ENCODE assay signal across 13 mouse cellular contexts in genomic region chr8:8239489-8239888, GRCm38 (mm10).
DNase-seq lines count a peak whose midpoint lies in the region; ATAC-seq and TF ChIP-seq lines count a peak whose summit lies in the region.
"Had no signal": no experiment of that assay in that cellular context is flagged by ENCODE, and none has a peak within 500 bp of the region (broad histone marks: within the 10 kb centered on the region; RNA-seq: fewer than 3 reads in every experiment).

No protein-coding gene starts in this region.

- TF ChIP-seq CTCF in cerebellum, adult 2 months (IDR thresholded peaks at IDR 0.05; ENCODE audit: borderline replicate concordance, insufficient read depth, low read depth, low read length), result no peak

- H3K27ac ChIP-seq in kidney, embryonic 15.5 days, result no peak overlapping the region
- no peak overlapping the region for H3K27ac ChIP-seq in embryonic facial prominence, embryonic 14.5 days (replicated peaks; ENCODE audit: low read depth, low read length)
- no peak overlapping the region for H3K27ac ChIP-seq in hindbrain, embryonic 14.5 days
- no peak overlapping the region for H3K27ac ChIP-seq in cerebellum, adult 2 months (ENCODE audit: insufficient read depth, low read length)
- H3K27ac ChIP-seq: embryonic facial prominence, embryonic 12.5 days; liver, embryonic 15.5 days had no signal

- WGBS in kidney, embryonic 15.5 days, result 71% methylated on average over 12 of the region's 12 CpGs
- WGBS in embryonic facial prominence, embryonic 14.5 days, result 49% methylated on average over 12 of the region's 12 CpGs
- 54% methylated on average over 12 of the region's 12 CpGs for WGBS in hindbrain, embryonic 14.5 days
- WGBS in cerebellum, adult 2 months, result 31% methylated on average over 12 of the region's 12 CpGs

- 0 out of 2 replicates have a peak overlapping the region, but pooled peaks have one; percentile 9 for H3K4me2 ChIP-seq in kidney, embryonic 15.5 days
- no peak overlapping the region; the same call in 1 of the 2 replicates for H3K4me2 ChIP-seq in embryonic facial prominence, embryonic 14.5 days (ENCODE audit: low read depth, low read length)
- H3K4me2 ChIP-seq in hindbrain, embryonic 14.5 days (replicated peaks), result peak overlapping the region; percentile 21
- H3K4me2 ChIP-seq: embryonic facial prominence, embryonic 12.5 days; liver, embryonic 15.5 days had no signal

- no peaks in the 10 kb centered on the region for H3K27me3 ChIP-seq in kidney, embryonic 15.5 days
- H3K27me3 ChIP-seq in embryonic facial prominence, embryonic 14.5 days (replicated peaks; ENCODE audit: control insufficient read depth, insufficient read depth, low read length), result no peaks in the 10 kb centered on the region
- no peaks in the 10 kb centered on the region for H3K27me3 ChIP-seq in hindbrain, embryonic 14.5 days (ENCODE audit: control insufficient read depth, insufficient read depth, low read length)
- no peaks in the 10 kb centered on the region for H3K27me3 ChIP-seq in cerebellum, adult 2 months (ENCODE audit: control insufficient read depth, insufficient read depth, low read length)
- H3K27me3 ChIP-seq: CH12.LX; embryonic facial prominence, embryonic 12.5 days; liver, embryonic 15.5 days had no signal

- H3K4me3 ChIP-seq in kidney, embryonic 15.5 days (replicated peaks), result no peak overlapping the region
- H3K4me3 ChIP-seq in embryonic facial prominence, embryonic 14.5 days (ENCODE audit: low read depth, low read length), result no peak overlapping the region
- no peak overlapping the region for H3K4me3 ChIP-seq in hindbrain, embryonic 14.5 days (replicated peaks; ENCODE audit: low read length)
- no peak overlapping the region for H3K4me3 ChIP-seq in cerebellum, adult 2 months (replicated peaks; ENCODE audit: insufficient read depth, low read depth, low read length)
- H3K4me3 ChIP-seq: embryonic facial prominence, embryonic 12.5 days; liver, embryonic 15.5 days had no signal

- TF ChIP-seq POLR2A in cerebellum, adult 2 months (IDR thresholded peaks at IDR 0.05; ENCODE audit: borderline replicate concordance, insufficient read depth, low read length), result no peak

- no peaks in the 10 kb centered on the region for H3K9me3 ChIP-seq in kidney, embryonic 15.5 days (replicated peaks)
- no peaks in the 10 kb centered on the region for H3K9me3 ChIP-seq in embryonic facial prominence, embryonic 14.5 days (ENCODE audit: control insufficient read depth, low read length)
- no peaks in the 10 kb centered on the region for H3K9me3 ChIP-seq in hindbrain, embryonic 14.5 days (ENCODE audit: control insufficient read depth, low read length)
- H3K9me3 ChIP-seq: embryonic facial prominence, embryonic 12.5 days; liver, embryonic 15.5 days had no signal

- DNase-seq in kidney, adult 9 months, result no peak
- peak; percentile 18 for DNase-seq in embryonic facial prominence, embryonic 14.5 days (ENCODE audit: low spot score)
- DNase-seq in hindbrain, embryonic 14.5 days (ENCODE audit: low spot score), result no peak
- DNase-seq in lung, postnatal 14 days, result peak; percentile 32
- DNase-seq in cerebellum, adult 2 months, result no peak
- DNase-seq in urinary bladder, postnatal 14 days (ENCODE audit: low spot score), result no peak
- DNase-seq in adipocyte (ENCODE audit: low spot score), result no peak
- DNase-seq: kidney, adult 18-20 months; thymus, adult 2 months had no signal

- no peaks in the 10 kb centered on the region for H3K36me3 ChIP-seq in kidney, embryonic 15.5 days
- H3K36me3 ChIP-seq in embryonic facial prominence, embryonic 14.5 days (ENCODE audit: control insufficient read depth, insufficient read depth, low read length), result no peaks in the 10 kb centered on the region
- H3K36me3 ChIP-seq in hindbrain, embryonic 14.5 days (replicated peaks; ENCODE audit: control insufficient read depth, insufficient read depth), result no peaks in the 10 kb centered on the region
- H3K36me3 ChIP-seq: embryonic facial prominence, embryonic 12.5 days; liver, embryonic 15.5 days had no signal

- H3K4me1 ChIP-seq in kidney, embryonic 15.5 days, result peaks cover 4% of the 10 kb centered on the region; the same call in 1 of the 2 replicates
- peaks cover 16% of the 10 kb centered on the region for H3K4me1 ChIP-seq in embryonic facial prominence, embryonic 14.5 days (ENCODE audit: control insufficient read depth, insufficient read depth, low read length)
- H3K4me1 ChIP-seq in hindbrain, embryonic 14.5 days (replicated peaks; ENCODE audit: control insufficient read depth, insufficient read depth, low read length), result no peaks in the 10 kb centered on the region
- H3K4me1 ChIP-seq in cerebellum, adult 2 months (ENCODE audit: control insufficient read depth, insufficient read depth, low read length), result no peaks in the 10 kb centered on the region
- H3K4me1 ChIP-seq: liver, embryonic 15.5 days had no signal

- ATAC-seq in kidney, embryonic 15.5 days (replicated peaks; ENCODE audit: low FRiP score), result no peak
- ATAC-seq in embryonic facial prominence, embryonic 14.5 days (ENCODE audit: low read depth), result no peak
- ATAC-seq in hindbrain, embryonic 14.5 days (ENCODE audit: low FRiP score), result no peak

- no peak overlapping the region for H3K9ac ChIP-seq in kidney, embryonic 15.5 days
- no peak overlapping the region for H3K9ac ChIP-seq in embryonic facial prominence, embryonic 14.5 days (ENCODE audit: low read depth, low read length)
- H3K9ac ChIP-seq in hindbrain, embryonic 14.5 days, result peak overlapping the region; percentile 13; the same call in 1 of the 2 replicates
- H3K9ac ChIP-seq: embryonic facial prominence, embryonic 12.5 days; liver, embryonic 15.5 days had no signal

Comparison
In these comparisons a context has a peak if more than half of its experiments do, and no peak if none do; other contexts are left out.
1. DNase-seq: peak in embryonic facial prominence, embryonic 14.5 days (single experiment) and lung, postnatal 14 days (single experiment); none in kidney, adult 9 months (single experiment), hindbrain, embryonic 14.5 days (single experiment), cerebellum, adult 2 months (0 of 2), urinary bladder, postnatal 14 days (single experiment) and adipocyte (single experiment).